Mouse (Mus musculus): ENCODE data around the gene Prnp. TPM values are rescaled to one million over a fixed set of nuclear protein-coding genes. Genes with fewer than 3 reads are reported as not detected.

Prnp gene
- total and polyA plus RNA-seq, 3 experiments, result 18.3 to 24.0 TPM; not detected in 1

GRCm38 (mm10) chr2:131866676-131867075 is 43.1 kb upstream of the Prnp start:
- no peak for DNase-seq (ENCODE audit: low read depth, low spot score)
- H3K9ac ChIP-seq (ENCODE audit: control insufficient read depth, low read depth, low read length, poor library complexity, severe bottlenecking), result no peak overlapping the region
- H3K36me3 ChIP-seq (ENCODE audit: control insufficient read depth in 1 of 2, insufficient read depth in 2 of 2, low read length in 2 of 2), result peaks cover 0 to 11% of the 10 kb centered on the region in 2 experiments; a peak in 2 of 4 replicates
- H3K4me1 ChIP-seq (ENCODE audit: control insufficient read depth in 1 of 2, insufficient read depth in 2 of 2, low read length in 2 of 2), result peaks cover 15 to 21% of the 10 kb centered on the region in 2 experiments
- no peak overlapping the region for H3K4me3 ChIP-seq (ENCODE audit: control insufficient read depth in 1 of 2, insufficient read depth in 1 of 2, low read depth in 2 of 2, low read length in 2 of 2)
- H3K79me2 ChIP-seq (ENCODE audit: control insufficient read depth, insufficient read depth, low read length, poor library complexity), result no peaks in the 10 kb centered on the region
- TF ChIP-seq ZNF384 (IDR thresholded peaks at IDR 0.05; ENCODE audit: low read depth, low read length) (no peak), RAD21 (IDR thresholded peaks at IDR 0.05; ENCODE audit: low read depth, low read length) (no peak), USF2 (IDR thresholded peaks at IDR 0.05; ENCODE audit: borderline replicate concordance in 1 of 2, insufficient read depth in 1 of 2, low read depth in 1 of 2, low read length in 2 of 2) (no peak), POLR2A (IDR thresholded peaks at IDR 0.05; ENCODE audit: control insufficient read depth in 1 of 2, insufficient read depth in 1 of 2, low read depth in 1 of 2, low read length in 2 of 2, poor library complexity in 1 of 2) (no peak), NRF1 (IDR thresholded peaks at IDR 0.05; ENCODE audit: insufficient read depth, low read depth, low read length, poor library complexity, severe bottlenecking) (no peak), ZC3H11A (IDR thresholded peaks at IDR 0.05; ENCODE audit: low read depth, low read length) (no peak), MAFK (IDR thresholded peaks at IDR 0.05; ENCODE audit: borderline replicate concordance, low read depth, low read length) (no peak), MXI1 (IDR thresholded peaks at IDR 0.05; ENCODE audit: low read depth, low read length) (no peak), CHD2 (IDR thresholded peaks at IDR 0.05; ENCODE audit: low read length) (no peak), GABPA (IDR thresholded peaks at IDR 0.05; ENCODE audit: low read depth, low read length) (no peak), MAX (IDR thresholded peaks at IDR 0.05; ENCODE audit: low read length) (no peak), MYB (IDR thresholded peaks at IDR 0.05; ENCODE audit: low read depth, low read length) (no peak), SIN3A (IDR thresholded peaks at IDR 0.05; ENCODE audit: low read length) (no peak), HCFC1 (IDR thresholded peaks at IDR 0.05; ENCODE audit: low read depth, low read length) (no peak)
- H3K27ac ChIP-seq (ENCODE audit: control insufficient read depth, low read depth, low read length), result no peak overlapping the region
- peaks cover 0 to 2% of the 10 kb centered on the region in 2 experiments; a peak in 3 of 4 replicates for H3K27me3 ChIP-seq (ENCODE audit: control insufficient read depth in 1 of 2, insufficient read depth in 2 of 2, low read length in 2 of 2)
- H3K9me3 ChIP-seq (replicated peaks; ENCODE audit: insufficient read depth, low read length), result no peaks in the 10 kb centered on the region; the same call in 1 of the 2 replicates

GRCm38 (mm10) chr2:131868983-131869382 is 40.7 kb upstream of the Prnp start:
- no peak for DNase-seq (ENCODE audit: low read depth, low spot score)
- Histone ChIP-seq H3K9me3 (replicated peaks; ENCODE audit: insufficient read depth, low read length) (no peaks in the 10 kb centered on the region; the same call in 1 of the 2 replicates), H3K27me3 (ENCODE audit: control insufficient read depth in 1 of 2, insufficient read depth in 2 of 2, low read length in 2 of 2) (peaks cover 2 to 4% of the 10 kb centered on the region in 2 experiments; a peak in 3 of 4 replicates), H3K27ac (ENCODE audit: control insufficient read depth, low read depth, low read length) (no peak overlapping the region), H3K9ac (ENCODE audit: control insufficient read depth, low read depth, low read length, poor library complexity, severe bottlenecking) (no peak overlapping the region), H3K4me3 (ENCODE audit: control insufficient read depth in 1 of 2, insufficient read depth in 1 of 2, low read depth in 2 of 2, low read length in 2 of 2) (no peak overlapping the region), H3K4me1 (ENCODE audit: control insufficient read depth in 1 of 2, insufficient read depth in 2 of 2, low read length in 2 of 2) (peaks cover 5 to 12% of the 10 kb centered on the region in 2 experiments), H3K79me2 (ENCODE audit: control insufficient read depth, insufficient read depth, low read length, poor library complexity) (no peaks in the 10 kb centered on the region), H3K36me3 (ENCODE audit: control insufficient read depth in 1 of 2, insufficient read depth in 2 of 2, low read length in 2 of 2) (peaks cover 0 to 5% of the 10 kb centered on the region in 2 experiments; a peak in 2 of 4 replicates)
- TF ChIP-seq ZNF384 (IDR thresholded peaks at IDR 0.05; ENCODE audit: low read depth, low read length), result no peak
- TF ChIP-seq TAL1 (IDR thresholded peaks at IDR 0.05; ENCODE audit: low read length), result no peak
- TF ChIP-seq CHD1 (IDR thresholded peaks at IDR 0.05; ENCODE audit: low read depth, low read length), result no peak
- TF ChIP-seq TCF12 (IDR thresholded peaks at IDR 0.05; ENCODE audit: low read depth, low read length), result no peak
- TF ChIP-seq JUND (IDR thresholded peaks at IDR 0.05; ENCODE audit: low read depth, low read length), result no peak
- no peak for TF ChIP-seq POLR2A (IDR thresholded peaks at IDR 0.05; ENCODE audit: control insufficient read depth in 1 of 2, insufficient read depth in 1 of 2, low read depth in 1 of 2, low read length in 2 of 2, poor library complexity in 1 of 2)
- no peak for TF ChIP-seq RAD21 (IDR thresholded peaks at IDR 0.05; ENCODE audit: low read depth, low read length)
- TF ChIP-seq MEF2A (IDR thresholded peaks at IDR 0.05; ENCODE audit: extremely low read depth, insufficient replicate concordance, low read depth, low read length, poor library complexity, severe bottlenecking), result no peak
- no peak for TF ChIP-seq MXI1 (IDR thresholded peaks at IDR 0.05; ENCODE audit: low read depth, low read length)
- no peak for TF ChIP-seq MAZ (IDR thresholded peaks at IDR 0.05; ENCODE audit: low read depth, low read length)
- no peak for TF ChIP-seq POLR2AphosphoS5 (IDR thresholded peaks at IDR 0.05; ENCODE audit: borderline replicate concordance, low read depth, low read length)
